Mouse (Mus musculus) megakaryocyte, embryonic 14.5 days (primary cell): ENCODE results near the gene Zfp13. TPM values are rescaled to one million over a fixed set of nuclear protein-coding genes. Genes with fewer than 3 reads are reported as not detected.
A peak's percentile ranks its signal among the peaks of the same experiment; 100 is the strongest.
"Not testable (repeated sequence)": the region's sequence is repeated elsewhere in the genome, so short reads cannot be mapped to it uniquely, and the experiment has no call there.

Experiments used
- H3K27me3 ChIP-seq: replicated peaks from 2 replicates; pipeline ENCODE3; 2012; ENCODE audit warnings: inconsistent platforms
- H3K36me3 ChIP-seq: replicated peaks from 2 replicates; pipeline ENCODE3; 2012; ENCODE audit warnings: low read length, inconsistent platforms, mixed read lengths
- H3K4me1 ChIP-seq: 2 replicates; pipeline ENCODE4 v1.6.1; 2012; ENCODE audit warnings: inconsistent platforms
- H3K4me3 ChIP-seq: replicated peaks from 2 replicates; pipeline ENCODE3; 2012; ENCODE audit warnings: moderate library complexity, mild to moderate bottlenecking, inconsistent platforms
- H3K9me3 ChIP-seq: 2 replicates; pipeline ENCODE4 v1.6.1; 2012; ENCODE audit warnings: inconsistent platforms
- FLI1 ChIP-seq: IDR thresholded peaks from 2 replicates; pipeline ENCODE4 v1.6.1; 2012; ENCODE audit warnings: low read length, inconsistent platforms, mixed read lengths
- GATA1 ChIP-seq: IDR thresholded peaks from 3 replicates; pipeline ENCODE4 v1.6.1; 2012; ENCODE audit warnings: mixed read lengths, low read length, inconsistent platforms, borderline replicate concordance
- polyA plus RNA-seq: library from polyadenylated mRNA; stranded (reverse); fragments of >175 nt; gene quantifications from 2 replicates; pipeline ENCODE4 v1.2.3, GENCODE M21; 2012; ENCODE audit warnings: low replicate concordance; ENCODE audit not compliant: insufficient read depth

The Zfp13 gene
- polyA plus RNA-seq, 1 experiment = 0.96 TPM

DNA sequence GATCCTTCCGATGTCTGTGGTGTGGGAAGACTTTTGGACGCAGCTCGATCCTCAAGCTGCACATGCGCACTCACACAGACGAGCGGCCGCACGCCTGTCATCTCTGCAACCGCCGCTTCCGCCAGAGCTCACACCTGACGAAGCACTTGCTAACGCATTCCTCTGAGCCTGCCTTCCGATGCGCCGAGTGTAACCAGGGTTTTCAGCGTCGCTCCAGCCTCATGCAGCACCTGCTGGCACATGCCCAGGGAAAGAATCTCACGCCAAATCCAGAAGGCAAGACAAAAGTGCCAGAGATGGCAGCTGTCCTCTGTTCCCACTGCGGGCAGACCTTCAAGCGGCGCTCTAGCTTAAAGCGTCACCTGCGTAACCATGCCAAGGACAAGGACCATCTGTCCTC is 10.3 kb upstream of the Zfp13 start:
- no peak overlapping the region for H3K4me3 ChIP-seq
- H3K9me3 ChIP-seq = no peaks in the 10 kb centered on the region
- peaks cover 7% of the 10 kb centered on the region for H3K4me1 ChIP-seq
- H3K36me3 ChIP-seq = no peaks in the 10 kb centered on the region
- peaks cover 42% of the 10 kb centered on the region for H3K27me3 ChIP-seq
- TF ChIP-seq FLI1 (no peak), GATA1 (no peak)

- no peak for TF ChIP-seq FLI1
- no peak for TF ChIP-seq GATA1
Measured at GRCm38 (mm10) chr17:23605220-23605619, 5.9 kb upstream of the Zfp13 start.

DNA sequence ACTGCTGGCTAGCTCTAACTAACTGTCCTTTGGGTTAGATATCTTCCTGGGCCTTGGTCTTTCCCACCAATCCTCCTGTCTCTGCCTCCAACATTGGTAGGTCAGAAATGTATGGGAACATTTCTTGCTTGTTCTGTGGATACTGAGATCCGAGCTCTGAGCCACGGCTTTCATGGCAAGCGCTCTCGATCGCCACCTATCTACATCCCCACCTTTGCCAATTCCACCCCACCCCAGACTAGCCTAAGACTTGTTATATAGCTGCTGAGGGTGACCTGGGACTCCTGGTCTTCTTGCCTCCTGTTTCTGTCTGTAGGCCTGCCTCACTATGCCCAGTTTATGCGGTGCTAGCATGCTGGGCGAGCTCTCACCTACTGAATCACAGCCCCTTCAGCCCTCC is 5.1 kb upstream of the Zfp13 start:
- TF ChIP-seq GATA1 = no peak
- TF ChIP-seq FLI1 = no peak
- Histone ChIP-seq H3K4me3 (no peak overlapping the region), H3K27me3 (peaks cover 18% of the 10 kb centered on the region)

More at GRCm38 (mm10) chr17:23605220-23605619, 5.9 kb upstream of the Zfp13 start:
- Histone ChIP-seq H3K27me3 (peaks cover 26% of the 10 kb centered on the region), H3K36me3 (no peaks in the 10 kb centered on the region), H3K4me3 (no peak overlapping the region), H3K4me1 (peaks cover 10% of the 10 kb centered on the region), H3K9me3 (no peaks in the 10 kb centered on the region)

GRCm38 (mm10) chr17:23603542-23603941 is 4.3 kb upstream of the Zfp13 start:
- Histone ChIP-seq H3K9me3 (no peaks in the 10 kb centered on the region), H3K4me3 (no peak overlapping the region), H3K4me1 (peaks cover 26% of the 10 kb centered on the region), H3K36me3 (no peaks in the 10 kb centered on the region), H3K27me3 (peaks cover 14% of the 10 kb centered on the region)
- TF ChIP-seq FLI1 = no peak

More for the DNA sequence above, 5.1 kb upstream of the Zfp13 start:
- Histone ChIP-seq H3K9me3 (no peaks in the 10 kb centered on the region), H3K36me3 (no peaks in the 10 kb centered on the region), H3K4me1 (peaks cover 17% of the 10 kb centered on the region)

GRCm38 (mm10) chr17:23603077-23603476 is 3.8 kb upstream of the Zfp13 start:
- peaks cover 18% of the 10 kb centered on the region for H3K27me3 ChIP-seq
- no peaks in the 10 kb centered on the region for H3K9me3 ChIP-seq
- no peak for TF ChIP-seq GATA1
- TF ChIP-seq FLI1 = no peak
- H3K4me3 ChIP-seq = no peak overlapping the region
- peaks cover 30% of the 10 kb centered on the region for H3K4me1 ChIP-seq
- H3K36me3 ChIP-seq = no peaks in the 10 kb centered on the region

- H3K9me3 ChIP-seq = no peaks in the 10 kb centered on the region
- peaks cover 37% of the 10 kb centered on the region for H3K4me1 ChIP-seq
- H3K36me3 ChIP-seq = no peaks in the 10 kb centered on the region
- H3K4me3 ChIP-seq = no peak overlapping the region
- TF ChIP-seq FLI1 (no peak), GATA1 (no peak)
- H3K27me3 ChIP-seq = peaks cover 19% of the 10 kb centered on the region
Measured at GRCm38 (mm10) chr17:23601836-23602585, 2.7 kb upstream of the Zfp13 start.

DNA sequence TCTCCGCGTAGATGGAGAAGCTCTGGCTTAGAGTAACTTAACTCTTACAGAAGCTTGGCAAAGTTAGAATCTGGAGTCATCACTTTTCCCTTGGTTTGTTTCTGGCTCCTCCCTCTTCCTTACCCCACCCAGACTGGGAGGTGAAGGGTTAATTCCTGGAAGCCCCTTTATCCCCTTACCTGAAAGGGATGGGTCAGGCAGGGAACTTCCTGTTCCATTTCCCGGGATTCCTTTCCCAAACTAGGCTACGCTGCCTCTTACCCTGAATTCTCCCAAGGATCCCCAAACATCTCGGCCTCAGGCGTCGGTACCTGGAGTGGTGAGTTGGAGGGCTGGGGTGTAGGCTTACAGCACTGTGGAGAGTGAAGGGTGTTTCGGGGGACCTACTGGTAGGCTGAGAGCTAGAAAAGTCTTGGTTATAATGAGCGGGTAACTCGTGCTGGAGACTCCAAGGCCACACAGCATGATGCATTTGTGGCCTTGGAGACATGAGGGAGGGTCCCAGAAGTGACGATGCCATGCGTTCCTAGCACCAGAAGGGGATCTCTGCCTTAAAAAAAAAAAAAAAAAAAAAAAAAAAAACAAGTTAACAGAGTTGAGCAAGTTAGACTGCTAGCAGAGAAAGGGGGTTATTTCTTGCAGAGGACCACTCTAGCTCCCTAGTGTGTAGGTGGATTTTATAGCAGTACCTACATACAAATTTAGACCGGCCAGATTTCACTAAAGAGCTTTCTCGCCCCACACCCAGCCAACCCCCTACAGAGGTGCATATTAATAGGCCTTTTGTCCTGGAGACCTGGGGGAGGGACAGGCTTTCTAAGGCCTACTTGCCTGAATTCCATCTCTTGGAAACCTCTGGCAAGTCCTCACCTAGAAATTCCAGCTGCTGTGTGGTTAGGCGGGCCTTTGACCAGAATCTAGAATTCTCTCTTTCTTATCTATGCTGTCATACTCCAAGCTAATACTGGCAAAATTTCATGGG is 1.6 kb upstream of the Zfp13 start, which contains the start of gene Zscan10:
Zscan10 (plus strand) TSS at position 216 of the 982 bp plus-strand sequence.
- H3K36me3 ChIP-seq = no peaks in the 10 kb centered on the region
- H3K4me3 ChIP-seq = peak within 1 kb of the TSS; percentile 90
- peaks cover 17% of the 10 kb centered on the region for H3K27me3 ChIP-seq
- peaks cover 42% of the 10 kb centered on the region for H3K4me1 ChIP-seq
- TF ChIP-seq GATA1 (no peak), FLI1 (no peak)
- no peaks in the 10 kb centered on the region for H3K9me3 ChIP-seq

DNA sequence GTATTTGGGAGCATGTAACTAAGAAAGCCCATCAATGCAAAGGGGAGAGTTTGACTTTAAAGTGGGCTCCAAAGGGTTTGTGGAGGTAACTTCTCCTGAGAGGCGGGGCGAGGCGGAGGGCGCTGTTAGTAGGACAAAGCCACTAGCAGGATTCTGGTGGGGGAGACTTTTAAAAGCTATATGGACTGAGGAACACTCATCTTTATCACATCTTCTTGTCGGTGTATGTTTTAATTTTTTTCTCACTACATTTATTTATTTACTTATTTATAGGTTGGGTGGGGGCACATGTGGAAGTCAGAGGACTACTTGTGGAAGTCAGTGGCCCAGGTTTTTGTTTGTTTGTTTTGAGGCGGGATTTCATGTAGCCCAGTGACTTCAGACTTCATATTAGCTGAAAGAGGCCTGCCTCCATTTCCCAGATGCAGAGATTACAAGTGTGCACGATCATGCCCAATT is 347 bp upstream of the Zfp13 start:
- Histone ChIP-seq H3K9me3 (no peaks in the 10 kb centered on the region), H3K4me1 (peaks cover 42% of the 10 kb centered on the region), H3K27me3 (peaks cover 10% of the 10 kb centered on the region), H3K36me3 (no peaks in the 10 kb centered on the region), H3K4me3 (peak overlapping the region; percentile 90)
- TF ChIP-seq FLI1 (no peak), GATA1 (no peak)

DNA sequence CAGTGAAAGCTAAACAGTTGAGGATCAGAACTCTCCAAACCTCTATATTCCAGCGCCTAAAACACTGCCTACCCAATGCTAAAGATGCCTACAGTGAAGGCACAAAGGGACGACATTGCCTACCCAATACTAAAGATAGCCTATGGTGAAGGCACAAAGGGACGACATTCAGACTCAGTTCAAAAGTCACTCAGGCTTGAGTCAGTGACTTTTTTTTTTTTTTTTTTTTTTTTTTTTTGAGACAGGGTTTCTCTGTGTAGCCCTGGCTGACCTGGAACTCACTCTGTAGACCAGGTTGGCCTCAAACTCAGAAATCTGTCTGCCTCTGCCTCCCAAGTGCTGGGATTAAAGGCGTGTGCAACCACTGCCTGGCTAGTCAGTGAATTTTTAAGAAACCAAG is 4.1 kb downstream of the Zfp13 start:
- not testable (repeated sequence) for H3K4me3 ChIP-seq, H3K9me3 ChIP-seq, H3K36me3 ChIP-seq
- Histone ChIP-seq H3K27me3 (peaks cover 16% of the 10 kb centered on the region), H3K4me1 (peaks cover 46% of the 10 kb centered on the region)

GRCm38 (mm10) chr17:23592926-23593300 is 6.4 kb downstream of the Zfp13 start:
- H3K36me3 ChIP-seq = no peaks in the 10 kb centered on the region
- H3K4me1 ChIP-seq = peaks cover 24% of the 10 kb centered on the region
- TF ChIP-seq GATA1 = no peak
- TF ChIP-seq FLI1 = no peak
- no peaks in the 10 kb centered on the region for H3K9me3 ChIP-seq
- peaks cover 10% of the 10 kb centered on the region for H3K27me3 ChIP-seq
- H3K4me3 ChIP-seq = peak overlapping the region; percentile 90
